Mouse (Mus musculus) liver, adult 2 months (tissue): ENCODE results near the gene E130309D02Rik. TPM values are rescaled to one million over a fixed set of nuclear protein-coding genes. Genes with fewer than 3 reads are reported as not detected.

Experiments used
- DNase-seq: peaks from one replicate; pipeline ENCODE4 v3.0.0-alpha.2; 2011; ENCODE audit warnings: low read depth, low spot score; ENCODE audit errors: extremely low read depth
- H3K27ac ChIP-seq: fragments of 200-500 bp; replicated peaks from 2 replicates; pipeline ENCODE4 v1.5.1; 2012; ENCODE audit warnings: low read depth, mild to moderate bottlenecking, control low read depth, inconsistent platforms, low read length; ENCODE audit not compliant: insufficient read depth
- H3K27me3 ChIP-seq: fragments of 200-500 bp; 2 replicates; pipeline ENCODE4 v1.6.1; 2012; ENCODE audit warnings: mild to moderate bottlenecking, moderate library complexity, low read length, inconsistent platforms; ENCODE audit not compliant: control insufficient read depth, insufficient read depth
- H3K36me3 ChIP-seq: fragments of 200-500 bp; 2 replicates; pipeline ENCODE4 v1.6.1; 2012; ENCODE audit warnings: low read length, inconsistent platforms; ENCODE audit not compliant: control insufficient read depth, insufficient read depth
- H3K4me1 ChIP-seq: fragments of 200-500 bp; 2 replicates; pipeline ENCODE4 v1.6.1; 2011; ENCODE audit warnings: low read length; ENCODE audit not compliant: control insufficient read depth, insufficient read depth
- H3K4me3 ChIP-seq: fragments of 200-500 bp; 2 replicates; pipeline ENCODE4 v1.5.1; 2011; ENCODE audit warnings: low read depth, mild to moderate bottlenecking, control low read depth, low read length, moderate library complexity; ENCODE audit not compliant: insufficient read depth
- H3K79me2 ChIP-seq: fragments of 200-500 bp; 2 replicates; pipeline ENCODE4 v1.6.1; 2012; ENCODE audit warnings: inconsistent platforms, mild to moderate bottlenecking, low read length, moderate library complexity; ENCODE audit not compliant: control insufficient read depth, insufficient read depth
- H3K9ac ChIP-seq: fragments of 200-500 bp; 2 replicates; pipeline ENCODE4 v1.6.1; 2012; ENCODE audit warnings: low read depth, mild to moderate bottlenecking, control low read depth, inconsistent platforms, low read length
- CTCF ChIP-seq: fragments of 200-500 bp; IDR thresholded peaks from 2 replicates; pipeline ENCODE4 v1.5.1; 2011; ENCODE audit warnings: low read depth, low read length, control low read depth
- POLR2A ChIP-seq: fragments of 200-500 bp; IDR thresholded peaks from 2 replicates; pipeline ENCODE4 v1.6.1; 2011; ENCODE audit warnings: low read length, control low read depth; ENCODE audit not compliant: insufficient read depth; ENCODE audit errors: extremely low read depth
- WGBS: fragments of 180-500 bp; shearing (Covaris S2); methylation state at CpG from one replicate; pipeline ENCODE4 v1.1.7; 2018; 5-methylcytosine and 5-hydroxymethylcytosine counted together
- polyA plus RNA-seq: library from polyadenylated mRNA; depleted of rRNA; stranded (reverse); fragments of >200 nt; gene quantifications from 2 replicates; pipeline ENCODE4 v1.2.3, GENCODE M21; 2012
- total RNA-seq: library from RNA; depleted of rRNA; stranded (reverse); fragments of >200 nt; gene quantifications from 2 replicates; pipeline ENCODE4 v1.2.3, GENCODE M21; 2014

Gene E130309D02Rik
- total and polyA plus RNA-seq, 2 experiments, result 4.3 to 12.8 TPM

DNA sequence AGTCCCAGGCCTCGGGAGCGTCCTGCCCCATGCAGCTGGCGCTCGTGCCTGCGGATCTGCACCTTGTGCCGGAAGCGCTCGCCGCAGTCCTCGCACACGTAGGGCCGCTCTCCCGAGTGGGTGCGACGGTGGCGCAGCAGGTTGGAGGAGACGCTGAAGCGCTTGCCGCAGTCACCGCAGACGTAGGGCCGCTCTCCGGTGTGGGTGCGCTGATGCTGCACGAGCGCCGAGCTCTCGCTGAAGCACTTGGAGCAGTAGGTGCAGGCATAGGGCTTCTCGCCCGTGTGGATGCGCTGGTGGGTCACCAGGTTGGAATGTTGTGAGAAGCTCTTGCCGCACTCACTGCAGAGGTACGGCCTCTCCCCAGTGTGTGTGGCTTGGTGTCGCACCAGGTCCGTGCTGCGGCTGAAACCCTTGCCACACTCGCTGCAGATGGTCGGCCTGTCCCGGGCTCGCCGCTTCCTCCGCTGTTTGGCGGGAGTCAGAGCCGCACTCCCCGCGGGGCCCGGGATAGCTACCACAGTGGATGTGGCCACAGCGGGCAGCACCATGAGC, 27.3 kb downstream of the E130309D02Rik start:
- Histone ChIP-seq H3K27ac (no peak overlapping the region), H3K27me3 (peaks cover 10% of the 10 kb centered on the region; the same call in 1 of the 2 replicates), H3K9ac (no peak overlapping the region), H3K4me1 (no peaks in the 10 kb centered on the region; the same call in 1 of the 2 replicates), H3K4me3 (peak overlapping the region; percentile 2; the same call in 1 of the 2 replicates), H3K79me2 (no peaks in the 10 kb centered on the region), H3K36me3 (no peaks in the 10 kb centered on the region)
- TF ChIP-seq POLR2A (no peak), CTCF (no peak)
- no peak for DNase-seq
- 10% methylated on average over 48 of the region's 48 CpGs for WGBS

DNA sequence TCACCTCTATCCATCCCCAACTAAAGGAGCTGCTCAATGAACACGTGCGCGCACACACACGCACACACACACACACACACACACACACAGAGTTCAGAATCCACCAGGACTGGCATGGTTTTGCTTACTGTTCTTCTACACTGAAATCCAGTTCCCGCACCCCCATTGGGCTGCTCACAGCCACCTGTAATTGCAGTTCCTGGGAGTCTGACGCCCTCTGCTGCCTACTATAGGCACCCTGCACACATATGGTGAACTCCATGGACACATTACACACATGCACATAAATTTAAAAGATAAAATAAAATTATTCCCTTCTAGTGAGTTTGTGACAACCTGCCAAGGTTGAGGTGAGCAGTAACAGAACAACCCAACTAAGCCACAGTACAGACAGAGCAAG, 30.4 kb downstream of the E130309D02Rik start:
- no peak for DNase-seq
- WGBS, result 64% methylated on average over 6 of the region's 6 CpGs
- peaks cover 11% of the 10 kb centered on the region; the same call in 1 of the 2 replicates for H3K27me3 ChIP-seq

DNA sequence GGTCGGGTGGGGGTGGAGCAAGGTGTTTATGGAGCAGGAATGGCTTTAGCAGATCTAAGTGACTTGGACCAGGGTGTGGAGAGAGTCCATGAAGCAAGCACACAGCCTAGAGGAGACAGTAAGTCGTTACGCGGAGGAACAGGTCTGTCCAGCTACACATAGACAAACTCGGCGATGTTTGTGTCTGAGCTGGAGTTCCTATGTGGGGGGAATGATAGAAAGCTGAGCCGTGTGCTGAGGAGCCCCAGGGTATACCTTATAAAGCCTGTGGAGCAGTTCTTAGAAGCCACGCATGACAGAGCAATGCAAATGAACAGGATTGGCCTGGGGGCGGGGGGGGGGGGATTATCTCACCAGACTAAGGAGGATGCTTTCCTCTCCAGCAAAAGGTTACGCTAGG, 35.9 kb downstream of the E130309D02Rik start:
- H3K4me3 ChIP-seq, result no peak overlapping the region
- DNase-seq, result no peak
- no peaks in the 10 kb centered on the region for H3K36me3 ChIP-seq
- no peaks in the 10 kb centered on the region for H3K79me2 ChIP-seq
- no peak overlapping the region for H3K27ac ChIP-seq
- TF ChIP-seq CTCF (no peak), POLR2A (no peak)
- H3K27me3 ChIP-seq, result 0 out of 2 replicates have a peak, but pooled peaks cover 2% of the 10 kb centered on the region
- no peak overlapping the region for H3K9ac ChIP-seq
- no peaks in the 10 kb centered on the region for H3K4me1 ChIP-seq
- WGBS, result 49% methylated on average over 10 of the region's 10 CpGs

More for the DNA sequence above, 30.4 kb downstream of the E130309D02Rik start:
- no peak overlapping the region for H3K4me3 ChIP-seq
- H3K4me1 ChIP-seq, result no peaks in the 10 kb centered on the region; the same call in 1 of the 2 replicates
- H3K27ac ChIP-seq, result no peak overlapping the region
- no peak overlapping the region for H3K9ac ChIP-seq
- H3K79me2 ChIP-seq, result no peaks in the 10 kb centered on the region
- no peaks in the 10 kb centered on the region for H3K36me3 ChIP-seq
- no peak for TF ChIP-seq POLR2A
- TF ChIP-seq CTCF, result peak; percentile 43

- H3K36me3 ChIP-seq, result no peaks in the 10 kb centered on the region
- no peaks in the 10 kb centered on the region for H3K79me2 ChIP-seq
- no peak overlapping the region for H3K9ac ChIP-seq
- TF ChIP-seq POLR2A (no peak), CTCF (no peak)
- no peak overlapping the region for H3K4me3 ChIP-seq
- H3K27me3 ChIP-seq, result 0 out of 2 replicates have a peak, but pooled peaks cover 2% of the 10 kb centered on the region
- no peaks in the 10 kb centered on the region for H3K4me1 ChIP-seq
- DNase-seq, result no peak
- 64% methylated on average over 5 of the region's 5 CpGs for WGBS
- no peak overlapping the region for H3K27ac ChIP-seq
Observed at GRCm38 (mm10) chr5:143275761-143276160, 39.4 kb downstream of the E130309D02Rik start.

GRCm38 (mm10) chr5:143272540-143273330, 42.4 kb downstream of the E130309D02Rik start:
- no peak for TF ChIP-seq POLR2A
- TF ChIP-seq CTCF, result no peak
- no peaks in the 10 kb centered on the region for H3K27me3 ChIP-seq
- DNase-seq, result no peak
- peaks cover 6% of the 10 kb centered on the region for H3K4me1 ChIP-seq
- no peak overlapping the region for H3K27ac ChIP-seq
- no peaks in the 10 kb centered on the region for H3K36me3 ChIP-seq
- no peak overlapping the region for H3K4me3 ChIP-seq
- WGBS, result 91% methylated on average over 16 of the region's 16 CpGs
- H3K79me2 ChIP-seq, result no peaks in the 10 kb centered on the region
- H3K9ac ChIP-seq, result no peak overlapping the region

DNA sequence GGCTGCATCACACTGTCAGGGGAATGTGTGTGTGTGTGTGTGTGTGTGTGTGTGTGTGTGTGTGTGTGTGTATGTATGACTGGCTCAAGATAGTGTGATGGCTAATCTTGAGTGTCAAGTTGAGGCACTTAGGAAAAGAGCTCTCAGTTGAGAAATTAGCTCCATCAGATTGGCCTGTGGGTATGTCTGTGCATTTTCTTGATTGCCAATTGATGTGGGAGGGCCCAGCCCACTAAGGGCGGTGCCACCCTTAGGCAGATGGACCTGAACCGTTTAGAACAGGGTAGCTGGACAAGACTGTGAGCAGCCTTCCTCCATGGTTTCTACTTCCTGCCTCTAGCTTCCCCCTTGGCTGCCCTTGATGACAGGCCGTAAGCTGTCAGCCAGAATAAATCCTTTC, 43.1 kb downstream of the E130309D02Rik start:
- Histone ChIP-seq H3K27me3 (no peaks in the 10 kb centered on the region), H3K4me3 (no peak overlapping the region), H3K4me1 (peaks cover 6% of the 10 kb centered on the region), H3K27ac (no peak overlapping the region), H3K79me2 (no peaks in the 10 kb centered on the region), H3K9ac (no peak overlapping the region), H3K36me3 (no peaks in the 10 kb centered on the region)
- WGBS, result 71% methylated on average over 3 of the region's 3 CpGs
- no peak for DNase-seq
- TF ChIP-seq CTCF, result no peak
- TF ChIP-seq POLR2A, result no peak
